Mouse (Mus musculus): ENCODE data around the gene Retreg1. TPM values are rescaled to one million over a fixed set of nuclear protein-coding genes. Genes with fewer than 3 reads are reported as not detected.
A peak's percentile ranks its signal among the peaks of the same experiment; 100 is the strongest.

Gene Retreg1
- polyA plus RNA-seq, 1 experiment: 8.3 TPM

DNA sequence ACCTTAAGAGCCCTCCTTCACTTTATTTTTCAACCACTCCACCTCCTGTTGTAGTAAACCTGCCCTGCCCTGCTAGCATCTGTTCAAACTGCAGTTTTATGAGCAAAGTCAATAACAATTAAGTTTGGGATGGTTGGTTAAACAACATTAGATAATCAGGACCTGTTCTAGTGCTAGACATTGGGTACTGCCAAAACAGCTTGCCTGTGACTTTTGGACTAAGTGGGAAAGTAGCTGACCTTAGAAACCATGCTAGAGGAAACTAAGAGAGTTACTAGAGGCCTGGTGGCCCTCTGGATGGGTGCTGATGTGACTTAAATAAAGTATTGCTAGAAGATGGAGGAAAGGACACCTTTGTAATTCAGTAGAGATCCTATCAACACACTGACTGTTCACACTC is 21.0 kb upstream of the Retreg1 start:
- no peak overlapping the region for H3K27ac ChIP-seq (ENCODE audit: control insufficient read depth, insufficient read depth, low read length)
- H3K4me3 ChIP-seq (ENCODE audit: control insufficient read depth, insufficient read depth, low read length): no peak overlapping the region
- H3K36me3 ChIP-seq (ENCODE audit: control insufficient read depth, insufficient read depth, low read length): no peaks in the 10 kb centered on the region
- no peak for DNase-seq
- no peaks in the 10 kb centered on the region for H3K27me3 ChIP-seq (ENCODE audit: control insufficient read depth, insufficient read depth, low read length)
- no peak for TF ChIP-seq CTCF (IDR thresholded peaks at IDR 0.05; ENCODE audit: borderline replicate concordance, control insufficient read depth, extremely low read depth, insufficient read depth, low read length, poor library complexity)
- TF ChIP-seq POLR2A (IDR thresholded peaks at IDR 0.05; ENCODE audit: control insufficient read depth, extremely low read depth, insufficient read depth, low read length, poor library complexity): no peak
- peaks cover 8% of the 10 kb centered on the region for H3K4me1 ChIP-seq (replicated peaks; ENCODE audit: control insufficient read depth, insufficient read depth, low read length)

DNA sequence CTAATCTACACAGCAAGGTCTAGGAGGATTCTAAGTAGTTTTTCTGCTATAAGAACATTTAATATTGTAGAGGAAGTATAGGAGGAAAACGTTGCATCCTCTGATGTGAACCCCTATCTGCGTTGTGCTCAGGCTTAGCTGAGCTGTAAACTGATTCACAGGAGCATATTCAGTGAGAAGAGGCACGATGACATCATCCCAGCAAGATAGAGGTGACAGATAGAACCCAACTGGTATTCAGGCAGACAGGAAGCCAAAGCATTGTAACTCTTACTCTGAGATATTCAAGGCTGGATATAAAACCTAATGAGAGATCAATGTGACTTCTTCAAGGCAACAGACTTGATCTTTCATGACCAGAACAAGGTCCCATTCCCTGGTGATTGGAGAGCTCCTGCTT is 20.3 kb upstream of the Retreg1 start:
- Histone ChIP-seq H3K27ac (ENCODE audit: control insufficient read depth, insufficient read depth, low read length) (no peak overlapping the region), H3K27me3 (ENCODE audit: control insufficient read depth, insufficient read depth, low read length) (no peaks in the 10 kb centered on the region), H3K36me3 (ENCODE audit: control insufficient read depth, insufficient read depth, low read length) (no peaks in the 10 kb centered on the region), H3K4me3 (ENCODE audit: control insufficient read depth, insufficient read depth, low read length) (no peak overlapping the region), H3K4me1 (replicated peaks; ENCODE audit: control insufficient read depth, insufficient read depth, low read length) (peaks cover 9% of the 10 kb centered on the region)
- 60% methylated on average over 3 of the region's 3 CpGs for WGBS
- no peak for DNase-seq
- no peak for TF ChIP-seq POLR2A (IDR thresholded peaks at IDR 0.05; ENCODE audit: control insufficient read depth, extremely low read depth, insufficient read depth, low read length, poor library complexity)
- TF ChIP-seq CTCF (IDR thresholded peaks at IDR 0.05; ENCODE audit: borderline replicate concordance, control insufficient read depth, extremely low read depth, insufficient read depth, low read length, poor library complexity): no peak

DNA sequence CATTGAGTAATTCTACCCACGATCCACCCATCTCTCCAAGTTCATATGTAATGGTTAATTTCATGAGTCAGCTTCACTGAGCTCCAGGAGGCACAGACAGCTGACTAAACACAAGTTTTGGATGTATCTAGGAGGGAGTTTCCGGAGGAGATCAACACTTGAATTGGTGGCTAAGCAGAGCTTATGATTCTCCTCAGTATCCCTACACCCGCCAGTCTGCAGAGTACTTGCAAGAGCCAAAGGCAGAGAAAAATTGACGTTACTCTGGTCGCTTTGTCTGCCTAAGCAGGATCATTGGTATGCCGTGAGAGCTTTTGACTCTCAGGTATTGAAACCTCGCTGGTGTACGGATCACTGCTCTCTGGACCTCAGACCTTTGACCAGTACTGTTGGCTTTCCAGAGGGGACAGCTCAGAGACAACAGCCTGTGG is 16.4 kb upstream of the Retreg1 start:
- TF ChIP-seq CTCF (IDR thresholded peaks at IDR 0.05; ENCODE audit: borderline replicate concordance, control insufficient read depth, extremely low read depth, insufficient read depth, low read length, poor library complexity): no peak
- no peak for TF ChIP-seq POLR2A (IDR thresholded peaks at IDR 0.05; ENCODE audit: control insufficient read depth, extremely low read depth, insufficient read depth, low read length, poor library complexity)
- H3K4me3 ChIP-seq (ENCODE audit: control insufficient read depth, insufficient read depth, low read length): no peak overlapping the region
- no peak for DNase-seq
- no peaks in the 10 kb centered on the region for H3K36me3 ChIP-seq (ENCODE audit: control insufficient read depth, insufficient read depth, low read length)
- H3K27me3 ChIP-seq (ENCODE audit: control insufficient read depth, insufficient read depth, low read length): no peaks in the 10 kb centered on the region
- no peak overlapping the region for H3K27ac ChIP-seq (ENCODE audit: control insufficient read depth, insufficient read depth, low read length)
- H3K4me1 ChIP-seq (replicated peaks; ENCODE audit: control insufficient read depth, insufficient read depth, low read length): peaks cover 21% of the 10 kb centered on the region
- 94% methylated on average over 8 of the region's 8 CpGs for WGBS

DNA sequence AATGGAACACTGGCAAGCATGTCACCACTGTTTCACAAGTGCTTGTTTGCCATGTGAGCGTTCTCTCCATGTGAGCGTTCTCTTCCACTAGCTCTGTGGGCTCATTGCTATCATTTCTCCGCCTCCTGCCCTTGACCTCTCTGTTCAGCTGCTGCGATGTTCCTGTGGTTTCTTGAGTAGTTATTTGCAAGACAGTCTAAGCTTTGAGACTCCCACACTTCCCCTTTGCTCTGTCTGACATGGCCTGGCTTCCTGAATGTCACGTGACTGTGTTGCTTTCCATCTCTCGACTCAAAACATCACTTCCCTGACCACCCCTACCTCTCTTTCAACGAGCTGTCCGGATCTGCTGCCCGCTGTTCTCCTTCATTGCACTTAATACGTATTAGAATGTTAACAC is 14.5 kb upstream of the Retreg1 start:
- TF ChIP-seq POLR2A (IDR thresholded peaks at IDR 0.05; ENCODE audit: control insufficient read depth, extremely low read depth, insufficient read depth, low read length, poor library complexity) (no peak), CTCF (IDR thresholded peaks at IDR 0.05; ENCODE audit: borderline replicate concordance, control insufficient read depth, extremely low read depth, insufficient read depth, low read length, poor library complexity) (no peak)
- 12% methylated on average over 10 of the region's 10 CpGs for WGBS
- peak; percentile 24 for DNase-seq
- H3K4me1 ChIP-seq (replicated peaks; ENCODE audit: control insufficient read depth, insufficient read depth, low read length): peaks cover 15% of the 10 kb centered on the region
- H3K36me3 ChIP-seq (ENCODE audit: control insufficient read depth, insufficient read depth, low read length): no peaks in the 10 kb centered on the region
- no peaks in the 10 kb centered on the region for H3K27me3 ChIP-seq (ENCODE audit: control insufficient read depth, insufficient read depth, low read length)
- H3K27ac ChIP-seq (ENCODE audit: control insufficient read depth, insufficient read depth, low read length): peak overlapping the region; percentile 50
- no peak overlapping the region for H3K4me3 ChIP-seq (ENCODE audit: control insufficient read depth, insufficient read depth, low read length)

DNA sequence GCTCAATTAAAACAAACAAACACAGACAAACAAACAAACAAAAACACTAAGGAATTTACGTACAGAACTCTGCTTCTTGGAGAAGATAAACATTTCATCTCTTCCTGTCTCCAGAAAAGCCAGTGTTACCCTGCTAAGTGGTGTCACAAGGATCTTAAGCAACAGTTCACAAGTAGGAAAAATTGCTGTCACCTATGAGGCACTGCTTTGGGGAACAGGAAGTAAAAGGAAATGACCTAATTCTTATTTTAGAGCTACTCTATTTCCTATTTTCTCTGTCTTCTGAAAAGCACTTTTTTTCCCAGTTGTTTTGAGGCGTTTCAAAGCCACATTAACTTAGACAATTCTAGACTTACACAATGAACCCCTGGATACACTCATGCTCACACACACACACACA is 12.6 kb upstream of the Retreg1 start:
- Histone ChIP-seq H3K4me3 (ENCODE audit: control insufficient read depth, insufficient read depth, low read length) (no peak overlapping the region), H3K27ac (ENCODE audit: control insufficient read depth, insufficient read depth, low read length) (no peak overlapping the region), H3K36me3 (ENCODE audit: control insufficient read depth, insufficient read depth, low read length) (no peaks in the 10 kb centered on the region), H3K27me3 (ENCODE audit: control insufficient read depth, insufficient read depth, low read length) (no peaks in the 10 kb centered on the region), H3K4me1 (replicated peaks; ENCODE audit: control insufficient read depth, insufficient read depth, low read length) (peaks cover 14% of the 10 kb centered on the region)
- DNase-seq: no peak
- TF ChIP-seq CTCF (IDR thresholded peaks at IDR 0.05; ENCODE audit: borderline replicate concordance, control insufficient read depth, extremely low read depth, insufficient read depth, low read length, poor library complexity) (no peak), POLR2A (IDR thresholded peaks at IDR 0.05; ENCODE audit: control insufficient read depth, extremely low read depth, insufficient read depth, low read length, poor library complexity) (no peak)
- 64% methylated on average over 2 of the region's 2 CpGs for WGBS

DNA sequence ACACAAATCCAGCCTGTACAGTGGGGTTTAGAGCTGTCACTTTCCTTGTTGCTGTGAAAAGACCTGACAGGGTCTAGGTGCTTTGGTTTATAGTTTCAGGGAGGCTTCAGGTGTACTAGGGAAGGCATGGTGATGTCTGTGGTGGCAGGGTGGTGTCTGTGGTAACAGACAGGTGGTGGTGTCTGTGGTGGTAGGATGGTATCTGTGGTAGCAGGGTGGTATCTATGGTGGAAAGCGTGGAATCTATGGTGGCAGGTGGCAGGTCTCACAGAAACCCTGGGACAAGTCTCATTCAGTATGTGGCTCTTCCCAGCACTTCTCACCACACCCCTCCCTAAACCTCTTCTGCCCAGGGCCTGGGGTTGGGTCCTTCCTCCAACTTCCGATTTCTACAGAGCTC is 8.7 kb upstream of the Retreg1 start:
- TF ChIP-seq CTCF (IDR thresholded peaks at IDR 0.05; ENCODE audit: borderline replicate concordance, control insufficient read depth, extremely low read depth, insufficient read depth, low read length, poor library complexity) (no peak), POLR2A (IDR thresholded peaks at IDR 0.05; ENCODE audit: control insufficient read depth, extremely low read depth, insufficient read depth, low read length, poor library complexity) (no peak)
- Histone ChIP-seq H3K4me1 (replicated peaks; ENCODE audit: control insufficient read depth, insufficient read depth, low read length) (peaks cover 6% of the 10 kb centered on the region), H3K27me3 (ENCODE audit: control insufficient read depth, insufficient read depth, low read length) (no peaks in the 10 kb centered on the region), H3K36me3 (ENCODE audit: control insufficient read depth, insufficient read depth, low read length) (no peaks in the 10 kb centered on the region), H3K27ac (ENCODE audit: control insufficient read depth, insufficient read depth, low read length) (no peak overlapping the region), H3K4me3 (ENCODE audit: control insufficient read depth, insufficient read depth, low read length) (no peak overlapping the region)
- 77% methylated on average over 2 of the region's 2 CpGs for WGBS
- DNase-seq: no peak
